Mouse (Mus musculus) heart, embryonic 16.5 days (tissue): ENCODE data around the gene Lcp2. TPM values are rescaled to one million over a fixed set of nuclear protein-coding genes. Genes with fewer than 3 reads are reported as not detected.

Source experiments
- ATAC-seq: fragments of 200-750 bp; cut with Nextera tagmentation; replicated peaks from 2 replicates; pipeline ENCODE4 v1.8.0; 2017; ENCODE audit warnings: moderate number of reproducible peaks; ENCODE audit not compliant: insufficient read depth, low FRiP score; ENCODE audit errors: extremely low read depth
- H3K27ac ChIP-seq: fragments of 300-500 bp; sonication (generic); 2 replicates; pipeline ENCODE4 v1.5.1; 2014; ENCODE audit warnings: mild to moderate bottlenecking, low read length, control low read depth, moderate library complexity
- H3K27me3 ChIP-seq: fragments of 300-500 bp; sonication (generic); 2 replicates; pipeline ENCODE4 v1.6.1; 2014; ENCODE audit warnings: low read length, mixed read lengths; ENCODE audit not compliant: control insufficient read depth, insufficient read depth
- H3K36me3 ChIP-seq: fragments of 300-500 bp; sonication (generic); 2 replicates; pipeline ENCODE4 v1.6.1; 2014; ENCODE audit not compliant: control insufficient read depth, insufficient read depth
- H3K4me1 ChIP-seq: fragments of 300-500 bp; sonication (generic); 2 replicates; pipeline ENCODE4 v1.6.1; 2014; ENCODE audit warnings: low read length, mixed read lengths; ENCODE audit not compliant: control insufficient read depth, insufficient read depth
- H3K4me2 ChIP-seq: fragments of 300-500 bp; sonication (generic); 2 replicates; pipeline ENCODE4 v1.6.1; 2014; ENCODE audit warnings: low read depth, mild to moderate bottlenecking, control low read depth, low read length
- H3K4me3 ChIP-seq: fragments of 300-500 bp; sonication (generic); 2 replicates; pipeline ENCODE4 v1.5.1; 2014; ENCODE audit warnings: mild to moderate bottlenecking, control low read depth, low read length
- H3K9ac ChIP-seq: fragments of 300-500 bp; sonication (generic); 2 replicates; pipeline ENCODE4 v1.6.1; 2014; ENCODE audit warnings: low read length, control low read depth
- H3K9me3 ChIP-seq: fragments of 300-500 bp; sonication (generic); replicated peaks from 2 replicates; pipeline ENCODE4 v1.6.1; 2016; ENCODE audit warnings: low read length; ENCODE audit not compliant: control insufficient read depth
- WGBS: fragments of 180-500 bp; shearing (Covaris S2); extraction: QIAGEN DNeasy Blood & Tissue Kit; methylation state at CpG from one replicate; pipeline ENCODE4 v1.1.7; 2014; 5-methylcytosine and 5-hydroxymethylcytosine counted together
- polyA plus RNA-seq: library from polyadenylated mRNA; unstranded; fragments of >200 nt; fragmentation: Nextera tagmentation; extraction: Ambion mirVana; gene quantifications from 2 replicates; pipeline ENCODE4 v1.2.1, GENCODE M21; 2015

The Lcp2 gene
- polyA plus RNA-seq, 1 experiment from 2014 or later, result 11.3 TPM

GRCm38 (mm10) chr11:34053031-34053818 is 6.5 kb downstream of the Lcp2 start:
- Histone ChIP-seq H3K9ac (no peak overlapping the region), H3K36me3 (no peaks in the 10 kb centered on the region), H3K4me2 (no peak overlapping the region), H3K4me1 (no peaks in the 10 kb centered on the region), H3K27ac (no peak overlapping the region), H3K27me3 (no peaks in the 10 kb centered on the region), H3K9me3 (no peaks in the 10 kb centered on the region), H3K4me3 (no peak overlapping the region)
- ATAC-seq, result no peak
- WGBS, result 66% methylated on average over 6 of the region's 6 CpGs

GRCm38 (mm10) chr11:34054031-34054727 is 7.5 kb downstream of the Lcp2 start:
- Histone ChIP-seq H3K27ac (no peak overlapping the region), H3K9ac (no peak overlapping the region), H3K27me3 (no peaks in the 10 kb centered on the region), H3K9me3 (no peaks in the 10 kb centered on the region), H3K4me1 (no peaks in the 10 kb centered on the region), H3K36me3 (no peaks in the 10 kb centered on the region), H3K4me3 (no peak overlapping the region), H3K4me2 (no peak overlapping the region)
- no peak for ATAC-seq
- WGBS, result 69% methylated on average over 7 of the region's 7 CpGs

- Histone ChIP-seq H3K9ac (no peak overlapping the region), H3K36me3 (no peaks in the 10 kb centered on the region), H3K4me1 (no peaks in the 10 kb centered on the region), H3K4me2 (no peak overlapping the region), H3K9me3 (no peaks in the 10 kb centered on the region), H3K27ac (no peak overlapping the region), H3K27me3 (no peaks in the 10 kb centered on the region), H3K4me3 (no peak overlapping the region)
- 80% methylated on average over 1 of the region's 1 CpGs for WGBS
- ATAC-seq, result no peak
These were observed 10.0 kb downstream of the Lcp2 start for GRCm38 (mm10) chr11:34056715-34057114.

- H3K4me2 ChIP-seq, result no peak overlapping the region
- H3K4me1 ChIP-seq, result no peaks in the 10 kb centered on the region
- H3K27me3 ChIP-seq, result no peaks in the 10 kb centered on the region
- H3K9ac ChIP-seq, result no peak overlapping the region
- no peak for ATAC-seq
- no peak overlapping the region for H3K4me3 ChIP-seq
- no peaks in the 10 kb centered on the region for H3K36me3 ChIP-seq
- no peaks in the 10 kb centered on the region for H3K9me3 ChIP-seq
- H3K27ac ChIP-seq, result no peak overlapping the region
These were observed 11.6 kb downstream of the Lcp2 start for GRCm38 (mm10) chr11:34058332-34058731.

GRCm38 (mm10) chr11:34058960-34059359 is 12.2 kb downstream of the Lcp2 start:
- Histone ChIP-seq H3K27me3 (no peaks in the 10 kb centered on the region), H3K9ac (no peak overlapping the region), H3K27ac (no peak overlapping the region), H3K4me3 (no peak overlapping the region), H3K36me3 (no peaks in the 10 kb centered on the region), H3K4me1 (no peaks in the 10 kb centered on the region), H3K4me2 (no peak overlapping the region), H3K9me3 (no peaks in the 10 kb centered on the region)
- no peak for ATAC-seq
- 82% methylated on average over 6 of the region's 6 CpGs for WGBS

GRCm38 (mm10) chr11:34061740-34062139 is 15.0 kb downstream of the Lcp2 start:
- H3K36me3 ChIP-seq, result no peaks in the 10 kb centered on the region
- 22% methylated on average over 6 of the region's 6 CpGs for WGBS
- no peak overlapping the region for H3K27ac ChIP-seq
- no peak overlapping the region for H3K9ac ChIP-seq
- H3K27me3 ChIP-seq, result no peaks in the 10 kb centered on the region
- H3K9me3 ChIP-seq, result no peaks in the 10 kb centered on the region
- H3K4me3 ChIP-seq, result no peak overlapping the region
- no peak overlapping the region for H3K4me2 ChIP-seq
- no peak for ATAC-seq
- H3K4me1 ChIP-seq, result no peaks in the 10 kb centered on the region

GRCm38 (mm10) chr11:34063257-34063656 is 16.5 kb downstream of the Lcp2 start:
- peak overlapping the region; percentile 59; the same call in 1 of the 2 replicates for H3K27ac ChIP-seq
- H3K27me3 ChIP-seq, result no peaks in the 10 kb centered on the region
- ATAC-seq, result no peak
- H3K4me1 ChIP-seq, result no peaks in the 10 kb centered on the region
- 43% methylated on average over 2 of the region's 2 CpGs for WGBS
- H3K9me3 ChIP-seq, result no peaks in the 10 kb centered on the region
- H3K4me2 ChIP-seq, result no peak overlapping the region
- H3K36me3 ChIP-seq, result no peaks in the 10 kb centered on the region
- no peak overlapping the region for H3K9ac ChIP-seq
- H3K4me3 ChIP-seq, result no peak overlapping the region

GRCm38 (mm10) chr11:34063702-34064485 is 17.2 kb downstream of the Lcp2 start:
- ATAC-seq, result peak; percentile 77
- Histone ChIP-seq H3K36me3 (no peaks in the 10 kb centered on the region), H3K4me3 (no peak overlapping the region), H3K9ac (no peak overlapping the region), H3K4me1 (no peaks in the 10 kb centered on the region), H3K9me3 (no peaks in the 10 kb centered on the region), H3K27ac (peak overlapping the region; percentile 59; the same call in 1 of the 2 replicates), H3K4me2 (no peak overlapping the region), H3K27me3 (no peaks in the 10 kb centered on the region)
- WGBS, result 43% methylated on average over 5 of the region's 5 CpGs

- Histone ChIP-seq H3K27ac (no peak overlapping the region), H3K4me1 (no peaks in the 10 kb centered on the region), H3K9me3 (no peaks in the 10 kb centered on the region), H3K27me3 (no peaks in the 10 kb centered on the region), H3K9ac (no peak overlapping the region), H3K4me3 (no peak overlapping the region), H3K36me3 (no peaks in the 10 kb centered on the region), H3K4me2 (no peak overlapping the region)
- ATAC-seq, result no peak
These were observed 23.9 kb downstream of the Lcp2 start for GRCm38 (mm10) chr11:34070596-34070995.
